Mouse (Mus musculus): ENCODE data around the gene Ablim1.

Ablim1 gene

DNA sequence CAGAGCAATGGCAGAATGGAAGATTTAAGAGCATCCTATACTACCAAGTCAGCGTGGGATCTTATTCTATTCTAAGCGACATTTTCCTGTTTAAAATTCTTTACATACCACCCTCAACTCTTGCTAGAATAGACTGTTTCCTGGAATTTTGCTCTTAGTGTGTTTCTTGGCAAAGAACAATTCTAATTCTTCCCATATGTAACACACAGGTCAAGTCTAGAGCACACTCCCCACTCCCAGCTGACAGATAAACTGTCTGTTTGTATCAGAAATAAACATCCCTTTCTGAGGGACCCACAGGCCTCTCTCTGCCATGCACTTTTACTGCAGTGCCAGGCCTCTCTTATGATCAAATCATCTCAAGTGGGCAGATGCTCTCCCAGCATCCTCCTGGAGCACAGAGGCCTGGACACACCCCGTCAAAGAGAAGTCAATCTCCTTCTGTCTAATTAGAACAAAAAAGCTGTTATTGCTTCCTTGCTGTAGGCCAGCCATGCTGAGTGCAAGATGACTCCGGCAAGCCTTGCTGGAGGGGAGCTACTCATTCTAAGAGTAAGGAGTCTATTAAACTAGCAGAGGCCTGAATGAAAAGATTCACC, 211.3 kb downstream of the Ablim1 start:
- peak; percentile 64 for DNase-seq (ENCODE audit: low read depth)

DNA sequence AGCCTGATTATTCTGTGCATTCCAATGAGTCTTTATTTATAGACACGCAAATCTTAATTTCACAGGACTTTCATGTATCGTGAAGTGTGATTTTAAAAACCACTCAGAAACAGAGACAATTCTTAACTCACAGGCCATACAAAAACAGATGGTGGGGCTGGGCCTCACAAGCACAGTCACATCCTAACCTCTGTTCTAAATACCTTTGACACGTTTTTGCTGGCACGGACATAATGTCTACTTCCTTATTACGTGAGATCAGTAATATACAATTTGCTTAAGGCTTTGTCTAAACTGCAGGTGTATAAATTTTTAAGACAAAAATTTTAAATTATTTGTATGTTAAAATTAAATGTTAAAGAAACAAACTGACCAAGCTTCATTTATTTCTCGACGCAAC, 212.7 kb downstream of the Ablim1 start:
- no peak for DNase-seq (ENCODE audit: low read depth)

DNA sequence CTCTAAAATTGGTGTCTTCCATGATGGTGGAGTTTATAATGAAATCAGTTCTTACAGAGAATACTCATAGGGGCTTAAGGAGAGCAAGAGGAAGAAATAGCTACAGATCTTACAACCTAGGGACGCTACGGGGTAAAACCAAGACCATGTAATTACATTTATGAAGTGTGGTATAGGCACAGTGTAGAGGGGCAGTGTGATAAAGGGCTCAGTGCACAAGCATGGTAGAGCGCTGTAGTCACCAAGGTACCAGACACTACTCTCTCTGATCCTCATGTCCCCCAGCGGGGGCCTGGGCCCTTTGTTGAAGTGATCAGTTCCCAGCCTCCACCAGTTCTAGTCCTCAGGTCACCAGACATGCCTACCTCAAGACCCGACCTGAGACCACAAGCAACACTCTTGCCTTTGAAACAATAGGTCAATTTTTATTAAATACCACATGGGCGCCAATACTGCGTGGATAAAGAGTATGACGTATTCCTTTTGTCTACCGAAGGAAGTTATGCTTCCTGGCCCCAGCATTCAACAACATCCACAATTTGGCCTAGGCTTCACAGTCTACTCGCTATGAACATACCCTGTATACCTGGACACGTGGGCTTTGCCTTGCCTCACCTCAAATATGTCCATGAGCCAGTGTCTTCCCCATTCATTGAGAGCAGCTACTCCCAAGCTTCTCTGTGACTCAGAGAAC, 213.8 kb downstream of the Ablim1 start:
- no peak for DNase-seq (ENCODE audit: low read depth)

DNA sequence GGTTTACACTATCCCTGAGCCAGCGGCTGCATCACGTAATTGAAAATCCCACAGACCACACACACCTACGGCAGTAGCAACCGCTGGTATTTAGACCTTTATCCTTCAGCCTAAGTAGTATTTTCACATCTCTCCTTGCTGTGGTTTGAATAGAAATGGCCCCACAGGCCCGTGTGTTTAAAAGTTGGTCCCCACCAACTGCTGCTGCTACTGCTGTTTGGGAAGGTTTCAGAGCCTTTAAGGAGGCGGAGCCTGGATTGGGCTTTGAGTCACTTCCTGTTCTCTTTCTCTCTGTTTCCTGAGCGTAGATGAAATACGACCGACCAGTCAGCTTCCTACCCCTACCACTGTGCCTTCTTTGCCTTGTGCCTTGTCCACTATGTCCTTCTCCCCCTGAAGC, 214.7 kb downstream of the Ablim1 start:
- DNase-seq (ENCODE audit: low read depth) = no peak

DNA sequence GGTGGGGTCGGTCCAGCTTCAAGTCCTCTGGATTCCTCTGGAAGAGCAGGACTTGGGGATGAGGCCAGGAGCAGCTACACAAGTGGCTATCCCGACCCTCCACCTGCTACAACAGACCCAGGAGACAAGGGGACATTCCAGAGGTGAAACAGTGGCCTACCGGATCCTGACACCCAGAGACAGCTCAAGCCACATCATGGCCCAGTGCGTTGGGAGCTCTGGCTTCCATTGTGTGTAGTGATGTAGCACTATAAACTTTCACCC, 215.7 kb downstream of the Ablim1 start:
- DNase-seq (ENCODE audit: low read depth) = no peak

DNA sequence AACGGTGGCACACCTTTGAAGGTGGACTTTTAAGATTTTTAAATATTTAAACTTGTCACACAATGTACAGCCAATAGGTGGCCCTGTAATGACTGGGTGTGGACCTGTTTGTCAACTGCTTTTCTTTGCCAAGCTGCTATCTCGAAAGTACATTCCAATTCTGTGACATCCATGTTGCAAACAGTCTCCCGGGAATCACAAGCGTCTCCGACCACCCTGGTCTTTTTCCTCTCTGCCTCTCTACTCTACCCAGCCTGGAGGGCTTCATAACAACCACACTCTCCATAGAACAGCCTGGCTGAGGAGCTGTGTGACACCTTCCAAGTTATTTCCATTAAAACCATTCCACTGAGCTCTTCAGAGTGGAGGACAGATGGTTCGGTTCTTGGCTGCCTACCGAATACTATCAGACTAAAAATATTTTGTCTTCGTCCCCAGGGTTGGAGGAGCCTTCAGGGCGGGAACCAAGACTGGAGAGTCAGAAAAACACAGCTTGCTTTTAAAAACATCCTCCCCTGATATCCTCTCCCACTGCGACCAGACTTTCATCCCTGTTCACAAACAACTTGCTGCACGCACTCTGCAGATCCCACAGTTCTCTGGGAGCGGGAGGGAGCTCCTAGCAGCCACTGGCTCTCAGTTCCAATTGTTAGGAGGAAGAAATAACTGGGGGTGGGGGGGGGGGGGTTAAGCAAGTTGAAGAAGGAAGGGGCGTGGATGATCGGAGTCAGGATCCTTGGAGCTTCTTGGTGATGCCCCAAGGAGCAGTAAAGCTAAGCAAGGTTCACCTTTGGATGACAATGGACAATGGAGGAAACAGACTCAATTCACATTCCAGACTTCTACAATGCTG, 216.3 kb downstream of the Ablim1 start:
- peak; percentile 19 for DNase-seq (ENCODE audit: low read depth)

DNA sequence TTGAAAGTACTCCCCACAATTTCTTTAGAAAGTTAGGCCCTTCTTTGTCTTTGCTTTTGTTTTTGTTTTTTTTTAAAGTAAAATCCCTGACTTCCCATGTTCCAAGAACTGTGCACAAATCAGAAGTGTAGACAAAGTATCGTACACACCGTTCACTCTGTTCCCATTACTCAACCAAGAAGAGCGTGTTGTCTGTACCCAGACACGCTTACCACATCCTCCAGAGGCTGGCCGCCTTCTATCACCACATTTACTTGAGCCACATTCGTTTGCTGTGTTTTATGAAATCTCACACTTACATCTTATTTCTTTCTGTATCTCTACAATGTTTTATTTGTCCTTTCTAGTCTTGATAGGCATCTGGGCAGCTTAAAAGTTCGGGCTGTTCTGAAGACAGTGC, 219.4 kb downstream of the Ablim1 start:
- DNase-seq (ENCODE audit: low read depth) = no peak

DNA sequence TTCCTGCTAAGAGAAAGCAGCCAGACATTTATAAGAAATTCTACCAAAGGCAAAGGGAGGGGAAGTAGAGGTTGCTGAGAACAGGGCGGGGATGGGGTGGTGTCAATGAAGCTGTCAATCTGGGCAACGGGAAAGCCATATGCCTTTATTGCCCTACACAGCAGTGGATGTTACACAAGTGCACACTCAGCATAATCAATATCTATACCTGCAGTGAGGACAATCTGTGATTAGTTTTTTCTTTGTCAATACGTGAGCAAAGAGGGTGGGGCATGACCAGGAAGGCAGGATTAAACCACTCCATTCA, 221.1 kb downstream of the Ablim1 start:
- no peak for DNase-seq (ENCODE audit: low read depth)

DNA sequence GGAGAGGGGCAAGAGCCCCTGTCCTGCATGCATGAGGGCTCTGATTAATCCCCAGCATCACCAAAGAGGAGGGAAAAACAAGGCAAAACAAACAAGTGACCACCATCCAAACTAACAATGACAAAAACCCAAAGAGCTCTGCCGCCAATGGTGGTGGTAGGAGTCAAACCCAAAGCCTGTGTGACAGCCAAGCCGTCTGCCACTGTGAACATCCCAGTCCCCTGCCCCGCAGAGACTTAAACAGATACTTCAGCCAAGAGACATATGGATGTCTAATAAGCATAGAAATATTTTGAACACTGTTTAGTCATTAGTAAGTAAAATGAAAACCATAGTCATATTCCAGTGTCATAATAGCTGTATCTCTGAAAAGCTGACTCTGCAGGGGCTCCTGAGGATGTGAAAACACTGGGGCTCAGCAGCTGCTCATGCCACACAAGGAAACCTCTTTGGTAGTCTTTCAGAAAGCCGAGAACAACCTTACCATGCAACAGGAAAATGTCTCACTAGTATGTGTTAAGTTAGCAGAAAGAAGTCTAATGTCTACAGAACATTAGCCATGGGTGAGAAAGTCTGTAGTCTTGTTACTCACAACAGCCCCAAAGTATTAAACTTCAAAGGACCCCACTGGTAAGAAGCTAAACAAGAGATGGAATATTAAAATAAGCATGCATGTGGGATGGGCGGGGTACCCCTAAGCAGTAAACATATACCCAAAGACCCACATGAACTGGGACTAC, 221.6 kb downstream of the Ablim1 start:
- no peak for DNase-seq (ENCODE audit: low read depth)

DNA sequence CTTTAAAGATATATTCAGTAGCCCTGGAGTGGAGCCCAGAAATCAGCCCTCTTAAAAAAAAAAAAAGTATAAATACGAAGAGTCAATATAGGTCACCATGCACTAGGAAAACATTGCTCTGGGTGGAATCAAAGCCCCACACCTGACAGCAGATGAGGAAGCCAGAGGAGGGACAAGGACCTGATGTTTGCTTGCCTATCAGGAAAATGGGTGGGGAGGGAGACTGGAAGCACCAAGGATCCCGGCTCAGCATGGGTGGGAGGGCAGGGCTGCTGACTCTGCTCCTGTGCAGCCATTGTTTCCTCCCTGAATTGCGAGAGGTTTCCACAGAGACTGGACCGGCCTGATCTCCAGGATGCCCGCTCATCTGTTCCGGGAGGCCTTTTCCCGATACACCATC, 223.4 kb downstream of the Ablim1 start:
- DNase-seq (ENCODE audit: low read depth) = no peak

DNA sequence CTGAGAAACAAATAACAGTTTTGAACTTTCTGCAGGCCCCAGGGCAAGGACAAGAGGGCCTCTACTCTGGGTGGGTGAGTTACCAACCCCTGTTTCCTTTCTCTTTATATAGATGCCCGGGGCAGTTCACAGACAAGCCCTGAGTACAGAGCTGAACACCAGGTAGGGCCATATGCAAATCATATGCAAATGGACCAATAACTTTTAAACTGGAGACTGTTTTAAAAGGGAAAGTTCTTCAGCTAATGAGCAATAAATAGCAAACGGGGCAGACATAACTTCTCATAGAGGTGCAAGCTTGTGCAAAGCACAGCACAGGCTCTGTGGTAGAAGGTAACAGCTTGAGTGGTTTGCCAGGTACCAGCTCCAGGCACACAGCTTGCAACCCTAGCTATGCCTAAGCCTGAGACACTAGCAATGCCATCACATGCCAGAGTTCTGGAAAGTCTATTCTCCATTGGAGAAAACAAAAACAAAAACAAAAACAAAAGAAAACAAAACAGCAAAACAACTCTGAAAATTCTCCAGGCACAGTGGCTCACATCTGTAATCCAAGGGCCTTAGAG, 225.8 kb downstream of the Ablim1 start:
- no peak for DNase-seq (ENCODE audit: low read depth)

DNA sequence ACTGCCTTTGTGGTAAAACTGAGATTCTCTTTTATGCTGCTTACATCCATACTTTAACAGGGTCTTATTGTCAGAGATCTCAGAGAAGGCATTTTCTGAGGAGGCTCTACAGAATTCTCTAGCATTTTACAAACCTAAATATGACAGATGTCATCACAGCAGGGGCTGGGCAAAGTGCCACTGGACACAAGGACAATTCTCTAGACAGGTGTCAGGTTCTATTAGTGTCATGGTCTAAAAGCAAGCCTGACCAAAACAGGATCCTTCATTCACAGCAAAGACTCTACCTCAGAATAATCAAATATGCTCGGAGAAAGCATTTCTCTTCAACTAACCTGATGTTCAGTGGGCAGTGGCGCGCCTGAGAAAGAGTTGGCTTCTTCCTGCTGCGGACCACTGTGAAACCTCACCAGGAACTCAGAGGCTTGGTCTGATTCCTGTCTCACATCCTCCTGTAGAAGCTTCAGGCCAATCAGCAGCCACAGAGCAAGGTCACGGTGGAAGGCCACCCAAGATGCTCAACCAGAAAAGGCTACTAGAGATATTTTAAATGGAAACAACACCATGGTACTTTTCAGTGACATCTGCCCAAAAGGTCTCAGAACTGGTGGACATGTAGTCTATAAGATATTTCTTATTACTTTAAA, 230.1 kb downstream of the Ablim1 start:
- no peak for DNase-seq (ENCODE audit: low read depth)

DNA sequence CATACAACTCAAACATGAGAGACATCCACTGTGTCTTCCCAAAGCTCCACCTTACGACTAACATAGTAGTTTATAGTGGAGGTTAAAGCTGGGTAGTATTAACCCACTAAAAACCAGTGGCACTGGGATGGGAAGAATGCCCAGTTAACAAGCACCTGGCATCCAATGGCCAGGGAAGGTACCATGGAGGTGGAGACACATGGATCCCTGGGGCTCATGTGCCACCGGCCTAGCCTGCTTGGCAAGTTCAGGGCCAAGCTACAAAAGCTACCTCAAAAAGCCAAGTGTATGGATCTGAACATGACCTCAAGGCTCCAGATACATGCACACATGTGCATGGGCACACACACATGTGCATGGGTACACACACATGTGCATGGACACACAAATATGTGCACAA, 230.8 kb downstream of the Ablim1 start:
- DNase-seq (ENCODE audit: low read depth) = no peak

DNA sequence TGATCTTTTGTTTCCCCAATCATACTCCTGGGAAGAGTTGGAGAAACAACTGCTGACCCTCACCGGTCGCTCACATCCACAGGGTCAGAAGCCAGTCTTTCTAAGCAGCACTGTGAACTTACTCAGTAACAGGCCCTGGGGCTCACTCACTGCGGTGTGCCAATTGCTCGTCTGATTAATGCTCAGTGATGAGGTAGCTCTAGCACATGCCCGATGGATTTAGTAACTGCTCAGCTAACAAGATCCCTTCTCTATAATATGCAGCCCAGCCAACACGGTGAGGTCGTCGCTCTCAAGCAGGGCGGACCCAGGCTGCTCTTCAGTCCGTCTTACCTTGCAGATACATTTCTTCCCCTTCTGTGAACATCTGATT, 231.6 kb downstream of the Ablim1 start:
- DNase-seq (ENCODE audit: low read depth) = peak; percentile 56

DNA sequence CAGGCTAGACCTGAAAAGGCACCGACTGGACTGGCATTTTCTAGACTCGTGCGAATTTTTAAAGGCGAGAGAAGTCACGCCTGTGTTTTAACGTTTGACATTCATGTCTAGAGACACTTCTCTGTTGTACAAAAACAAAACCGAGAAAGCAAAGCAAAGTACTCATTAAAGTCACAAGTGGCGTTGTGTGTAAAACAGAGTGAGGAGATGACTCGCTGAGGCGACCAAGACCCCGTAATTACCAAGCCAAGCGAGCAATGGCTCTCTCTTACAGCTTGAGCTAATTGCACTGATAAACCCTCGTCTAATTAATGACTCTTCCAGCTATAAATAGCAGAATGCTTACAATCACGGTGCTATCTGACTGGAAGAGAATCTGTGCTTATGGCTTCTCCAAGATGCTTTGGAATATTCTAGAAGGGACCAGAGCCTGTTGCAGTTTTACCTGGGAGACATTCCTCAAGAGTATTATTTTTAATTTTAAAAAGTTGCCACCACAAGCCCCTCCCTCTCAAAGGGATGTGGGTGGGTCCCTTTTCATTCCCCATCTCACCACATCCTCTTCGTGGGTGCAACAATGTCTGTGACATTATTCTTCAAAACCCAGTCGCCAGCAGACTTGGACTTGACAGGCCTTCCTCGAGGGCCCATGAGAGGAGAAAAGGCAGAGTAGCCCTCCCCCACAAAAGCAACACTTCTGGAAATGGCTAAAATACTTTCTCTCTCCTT, 232.1 kb downstream of the Ablim1 start:
- no peak for DNase-seq (ENCODE audit: low read depth)

DNA sequence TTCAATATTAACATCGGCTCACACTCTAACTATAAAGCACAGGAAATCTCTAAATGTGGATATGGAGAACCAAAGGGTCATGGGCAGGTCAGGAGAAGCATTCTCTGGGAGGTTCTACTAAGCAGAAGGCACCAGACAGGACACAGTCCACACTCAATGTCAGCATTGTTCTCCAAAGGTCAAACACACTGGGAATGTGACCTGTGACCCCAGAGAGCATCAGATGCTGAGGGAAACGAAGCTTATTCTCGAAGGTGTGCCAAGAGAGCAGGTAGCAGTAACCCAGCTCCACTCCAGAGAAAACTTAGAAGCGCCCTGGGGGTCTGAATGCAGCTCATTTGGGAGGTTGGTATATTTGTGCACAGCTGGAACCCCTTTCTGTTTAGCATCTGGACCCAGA, 233.2 kb downstream of the Ablim1 start:
- no peak for DNase-seq (ENCODE audit: low read depth)

DNA sequence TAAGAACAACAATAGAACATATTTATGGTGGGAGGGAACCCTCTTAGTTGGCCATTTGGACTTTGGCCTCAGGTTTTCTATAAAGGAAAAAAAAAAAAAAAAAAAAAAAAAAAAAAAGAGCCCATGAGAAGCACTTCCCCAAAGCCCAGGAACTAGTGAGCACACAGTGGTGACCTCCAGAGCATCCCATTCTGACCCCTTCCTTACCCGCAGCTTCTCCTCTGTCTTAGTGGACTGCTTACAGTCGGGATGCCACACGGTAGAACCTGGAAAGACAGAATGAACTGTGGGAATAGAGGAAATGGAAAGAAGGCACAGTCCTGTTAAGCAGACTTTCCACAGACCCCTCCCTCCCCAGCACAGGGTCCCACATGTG, 235.1 kb downstream of the Ablim1 start:
- no peak for DNase-seq (ENCODE audit: low read depth)

DNA sequence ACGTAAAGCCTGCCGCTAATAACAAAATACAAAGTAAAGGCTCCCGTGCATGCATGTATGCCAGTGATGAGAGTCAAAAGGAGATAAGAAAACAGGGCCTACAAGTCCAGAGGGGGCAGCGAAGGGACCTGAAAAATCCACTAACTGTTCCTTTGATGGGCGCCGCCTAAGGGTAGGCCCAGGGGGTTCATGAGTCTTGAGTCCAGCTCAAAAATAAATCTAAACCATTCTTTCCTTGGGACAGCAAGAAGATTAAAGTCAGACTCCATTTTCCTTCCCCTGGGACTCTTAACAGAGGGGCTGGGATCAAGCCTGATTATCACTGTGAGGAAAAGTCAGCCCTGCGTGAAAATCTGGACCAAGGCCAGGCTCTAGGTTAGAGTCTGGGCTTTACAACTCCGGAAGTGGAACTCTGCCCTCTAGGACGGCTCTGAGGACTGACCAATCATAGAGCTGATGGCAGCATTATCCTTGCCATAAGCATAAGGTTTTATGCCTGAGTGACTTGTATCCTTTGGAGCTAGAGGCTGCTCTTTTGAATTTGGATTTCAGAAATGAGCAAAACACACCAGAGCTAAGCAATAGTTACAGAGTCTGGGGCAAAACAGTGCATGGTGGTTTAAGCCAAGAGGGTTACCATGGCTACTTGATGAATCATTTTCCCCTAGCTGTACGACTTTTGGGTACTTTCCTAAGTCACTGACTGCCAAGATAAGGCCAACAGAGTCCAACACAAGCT, 235.7 kb downstream of the Ablim1 start:
- DNase-seq (ENCODE audit: low read depth) = peak; percentile 93

DNA sequence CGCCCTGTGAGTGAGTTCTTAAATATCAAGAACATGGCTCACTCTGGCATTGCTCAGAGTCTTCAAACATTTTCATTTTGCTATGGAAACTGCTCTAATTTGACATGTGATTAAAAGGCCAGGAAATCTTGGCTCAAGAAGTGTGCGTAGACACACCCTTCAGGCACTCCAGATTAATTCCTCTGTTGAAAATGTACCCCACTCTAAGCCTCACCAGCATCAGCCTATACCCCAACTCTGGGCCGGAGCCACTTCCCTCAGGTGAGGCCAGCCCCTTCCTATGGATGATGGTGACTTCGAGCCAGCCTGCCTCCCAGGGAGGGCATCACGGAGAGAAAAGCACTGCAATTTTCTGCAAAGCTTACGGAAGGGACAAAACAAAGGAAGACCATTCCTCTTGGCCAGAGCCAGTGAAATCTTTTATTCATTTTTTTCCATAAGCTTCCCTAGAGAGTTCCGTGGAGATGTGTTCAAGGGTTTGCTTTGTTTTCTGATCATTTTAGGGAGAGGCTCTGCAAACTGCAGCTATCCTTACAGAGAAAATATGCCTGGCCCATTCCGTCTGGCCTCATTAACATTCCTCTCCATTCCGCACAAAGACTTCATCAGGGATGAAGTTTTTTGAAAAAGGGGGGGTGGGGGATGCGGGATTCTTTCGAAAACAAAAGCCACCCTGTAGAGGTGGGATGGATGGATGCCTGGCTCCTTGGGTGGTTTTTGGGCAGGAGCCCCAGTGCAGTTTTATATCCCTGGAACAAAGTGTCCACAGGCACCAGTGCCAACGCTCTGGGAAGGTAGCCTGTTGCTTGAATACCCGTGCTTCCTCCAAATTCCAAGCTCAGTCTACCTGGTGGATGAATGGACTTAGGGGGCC, 236.7 kb downstream of the Ablim1 start:
- peak; percentile 30 for DNase-seq (ENCODE audit: low read depth)

DNA sequence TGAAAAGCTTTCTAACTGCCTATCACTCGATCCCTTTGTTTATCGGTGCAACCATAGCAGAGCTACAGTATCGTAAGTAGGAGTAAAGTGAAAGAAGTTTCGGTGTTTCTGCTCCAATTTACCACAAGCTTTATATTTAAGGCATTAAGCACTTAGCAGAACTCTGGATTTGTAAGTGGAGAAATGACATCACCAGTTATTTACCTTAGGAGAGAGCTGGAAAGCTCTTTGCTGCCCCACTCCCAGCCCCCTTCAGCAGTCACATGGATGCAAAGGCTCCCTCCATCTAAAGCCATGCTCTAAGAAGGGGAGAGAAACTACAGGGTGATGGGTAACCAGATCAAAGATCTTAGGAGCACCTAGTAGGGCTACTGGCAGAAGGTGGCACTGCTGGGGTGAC, 241.3 kb downstream of the Ablim1 start:
- no peak for DNase-seq (ENCODE audit: low read depth)
